Comparison of ENCODE assay signal across 25 mouse cellular contexts in genomic region chr7:84377330-84377729, GRCm38 (mm10). TPM values are rescaled to one million over a fixed set of nuclear protein-coding genes. Genes with fewer than 3 reads are reported as not detected.
DNase-seq lines count a peak whose midpoint lies in the region; ATAC-seq and TF ChIP-seq lines count a peak whose summit lies in the region.
"Had no signal": no experiment of that assay in that cellular context is flagged by ENCODE, and none has a peak within 500 bp of the region (broad histone marks: within the 10 kb centered on the region; RNA-seq: fewer than 3 reads in every experiment).

No protein-coding gene starts in this region.

- intact Hi-C loops in heart, postnatal 36 days (cut with DNase I) = no loop called here

- no peak overlapping the region for H3K27ac ChIP-seq in kidney, postnatal 0 days
- peak overlapping the region; percentile 52 for H3K27ac ChIP-seq in neural tube, embryonic 13.5 days (replicated peaks)
- no peak overlapping the region for H3K27ac ChIP-seq in cerebellum, adult 2 months (ENCODE audit: insufficient read depth, low read length)
- H3K27ac ChIP-seq: embryonic facial prominence, embryonic 13.5 days; limb, embryonic 13.5 days; liver, embryonic 12.5 days; stomach, embryonic 15.5 days had no signal

- H3K9ac ChIP-seq in kidney, postnatal 0 days (ENCODE audit: low read depth, low read length) = no peak overlapping the region
- H3K9ac ChIP-seq in neural tube, embryonic 13.5 days = no peak overlapping the region
- H3K9ac ChIP-seq: embryonic facial prominence, embryonic 13.5 days; limb, embryonic 13.5 days; liver, embryonic 12.5 days; stomach, embryonic 15.5 days had no signal

- no peaks in the 10 kb centered on the region for H3K36me3 ChIP-seq in kidney, postnatal 0 days (ENCODE audit: insufficient read depth, low read length)
- no peaks in the 10 kb centered on the region for H3K36me3 ChIP-seq in neural tube, embryonic 13.5 days
- H3K36me3 ChIP-seq: embryonic facial prominence, embryonic 13.5 days; limb, embryonic 13.5 days; liver, embryonic 12.5 days; stomach, embryonic 15.5 days had no signal

- WGBS in kidney, postnatal 0 days = 38% methylated on average over 5 of the region's 5 CpGs
- WGBS in neural tube, embryonic 13.5 days = 66% methylated on average over 5 of the region's 5 CpGs
- 65% methylated on average over 5 of the region's 5 CpGs for WGBS in cerebellum, adult 2 months

- no peaks in the 10 kb centered on the region for H3K27me3 ChIP-seq in kidney, postnatal 0 days (ENCODE audit: insufficient read depth, low read length)
- H3K27me3 ChIP-seq in neural tube, embryonic 13.5 days = no peaks in the 10 kb centered on the region
- no peaks in the 10 kb centered on the region for H3K27me3 ChIP-seq in cerebellum, adult 2 months (ENCODE audit: control insufficient read depth, insufficient read depth, low read length)
- H3K27me3 ChIP-seq: embryonic facial prominence, embryonic 13.5 days; limb, embryonic 13.5 days; liver, embryonic 12.5 days; stomach, embryonic 15.5 days had no signal

- no peak overlapping the region for H3K4me2 ChIP-seq in kidney, postnatal 0 days (ENCODE audit: low read length)
- H3K4me2 ChIP-seq in neural tube, embryonic 13.5 days = no peak overlapping the region
- H3K4me2 ChIP-seq: embryonic facial prominence, embryonic 13.5 days; limb, embryonic 13.5 days; liver, embryonic 12.5 days; stomach, embryonic 15.5 days had no signal

- TF ChIP-seq CTCF in kidney, postnatal 0 days (IDR thresholded peaks at IDR 0.05; ENCODE audit: low read depth) = no peak
- TF ChIP-seq CTCF in cerebellum, adult 2 months (IDR thresholded peaks at IDR 0.05; ENCODE audit: borderline replicate concordance, insufficient read depth, low read depth, low read length) = no peak

- peak; percentile 4 for DNase-seq in heart, adult 11 months
- no peak for DNase-seq in heart, postnatal 36 days
- DNase-seq in kidney, postnatal 0 days (ENCODE audit: low spot score) = peak; percentile 61
- no peak for DNase-seq in kidney, adult 18-20 months
- DNase-seq in neural tube, embryonic 10.5 days (ENCODE audit: extremely low spot score, low spot score) = no peak
- no peak for DNase-seq in cerebellum, adult 2 months
- DNase-seq: adrenal gland, adult 2 months; cerebellum, adult 18-20 months; cerebellum, postnatal 25 days; gastrocnemius, postnatal 25 days; kidney, adult 11 months; kidney, postnatal 14 days; layer of hippocampus, postnatal 36 days; lung, adult 18-20 months; lung, postnatal 4 days; thymus, postnatal 25 days had no signal

- no peak for ATAC-seq in kidney, postnatal 0 days (replicated peaks; ENCODE audit: low FRiP score, low read depth)
- ATAC-seq in neural tube, embryonic 13.5 days (ENCODE audit: low read depth) = 0 out of 2 replicates have a peak, but pooled peaks have one; percentile 44
- ATAC-seq: forebrain, embryonic 14.5 days; liver, embryonic 12.5 days had no signal

- no peak for TF ChIP-seq POLR2A in cerebellum, adult 2 months (IDR thresholded peaks at IDR 0.05; ENCODE audit: borderline replicate concordance, insufficient read depth, low read length)

- no peaks in the 10 kb centered on the region for H3K4me1 ChIP-seq in kidney, postnatal 0 days (replicated peaks; ENCODE audit: insufficient read depth, low read length)
- peaks cover 37% of the 10 kb centered on the region for H3K4me1 ChIP-seq in neural tube, embryonic 13.5 days (replicated peaks)
- H3K4me1 ChIP-seq in cerebellum, adult 2 months (ENCODE audit: control insufficient read depth, insufficient read depth, low read length) = peaks cover 3% of the 10 kb centered on the region; the same call in 1 of the 2 replicates
- H3K4me1 ChIP-seq: limb, embryonic 13.5 days; liver, embryonic 12.5 days; stomach, embryonic 15.5 days had no signal

- H3K9me3 ChIP-seq in kidney, postnatal 0 days (replicated peaks; ENCODE audit: low read length) = no peaks in the 10 kb centered on the region
- no peaks in the 10 kb centered on the region for H3K9me3 ChIP-seq in neural tube, embryonic 13.5 days
- H3K9me3 ChIP-seq: embryonic facial prominence, embryonic 13.5 days; limb, embryonic 13.5 days; liver, embryonic 12.5 days; stomach, embryonic 15.5 days had no signal

- no peak overlapping the region for H3K4me3 ChIP-seq in kidney, postnatal 0 days (replicated peaks; ENCODE audit: low read depth, low read length)
- H3K4me3 ChIP-seq in neural tube, embryonic 13.5 days = no peak overlapping the region
- H3K4me3 ChIP-seq in cerebellum, adult 2 months (replicated peaks; ENCODE audit: insufficient read depth, low read depth, low read length) = no peak overlapping the region
- H3K4me3 ChIP-seq: embryonic facial prominence, embryonic 13.5 days; erythroblast, embryonic 14.5 days; limb, embryonic 13.5 days; liver, embryonic 12.5 days; stomach, embryonic 15.5 days had no signal

RNA-seq across cellular contexts. Expression of gene Arnt2, which starts 32.6 kb away (rescaled TPM):
- total RNA-seq in heart, postnatal 36 days (2021) = under 1 TPM; 0.35 to 0.42 TPM
- 8.3 and 8.4 TPM in 2 replicates for polyA plus RNA-seq in kidney, postnatal 0 days (2015; fragmentation: Nextera tagmentation; extraction: Ambion mirVana)
- 47.8 and 48.8 TPM in 2 replicates for polyA plus RNA-seq in neural tube, embryonic 13.5 days (2015; fragmentation: Nextera tagmentation; extraction: Ambion mirVana)
- 57.0 and 60.9 TPM in 2 replicates for polyA plus RNA-seq in cerebellum, adult 2 months (2012; rRNA removed)
- total RNA-seq: megakaryocyte-erythroid progenitor cell, adult 5-6 weeks; monocyte, adult 5-6 weeks had no signal
- polyA plus RNA-seq: erythroblast, embryonic 14.5 days had no signal

Comparison
In these comparisons a context has a peak if more than half of its experiments do, and no peak if none do; other contexts are left out.
1. DNase-seq: peak in heart, adult 11 months (single experiment) and kidney, postnatal 0 days (single experiment); none in heart, postnatal 36 days (0 of 2), kidney, adult 18-20 months (single experiment), neural tube, embryonic 10.5 days (single experiment) and cerebellum, adult 2 months (0 of 2).